Comparison of ENCODE assay signal across 9 mouse cellular contexts in the genomic region with DNA sequence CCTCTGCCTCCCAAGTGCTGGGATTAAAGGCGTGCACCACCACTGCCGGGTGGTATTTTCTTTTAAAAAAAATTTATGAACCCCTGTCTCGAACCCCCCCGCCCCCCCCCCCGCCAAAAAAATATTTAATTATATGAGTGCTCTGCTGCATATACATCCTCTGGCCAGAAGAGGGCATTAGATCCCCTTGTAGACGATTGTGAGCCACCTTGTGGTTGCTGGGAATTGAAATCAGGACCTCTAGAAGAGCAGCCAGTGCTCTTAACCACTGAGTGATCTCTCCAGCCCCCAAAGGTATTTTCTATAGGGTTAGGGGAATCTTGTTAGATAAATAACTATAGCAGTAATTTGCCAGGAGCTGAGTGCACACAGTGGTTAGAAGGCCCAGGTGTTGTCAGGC. TPM values are rescaled to one million over a fixed set of nuclear protein-coding genes. Genes with fewer than 3 reads are reported as not detected.
DNase-seq lines count a peak whose midpoint lies in the region; ATAC-seq and TF ChIP-seq lines count a peak whose summit lies in the region.
"Had no signal": no experiment of that assay in that cellular context is flagged by ENCODE, and none has a peak within 500 bp of the region (broad histone marks: within the 10 kb centered on the region; RNA-seq: fewer than 3 reads in every experiment).

No protein-coding gene starts in this region.

- no peak for ATAC-seq in megakaryocyte, adult 5-6 weeks (ENCODE audit: poor library complexity, severe bottlenecking)

- H3K4me3 ChIP-seq in left cerebral cortex, adult 2 months: no peak overlapping the region
- H3K4me3 ChIP-seq: lung, embryonic 15.5 days had no signal

- DNase-seq in left cerebral cortex, adult 2 months (ENCODE audit: extremely low spot score in 1 of 2, low spot score in 2 of 2): no peak
- DNase-seq in left cerebral cortex, adult 11 months (ENCODE audit: low spot score): no peak
- DNase-seq in NIH3T3 (ENCODE audit: low read depth): peak; percentile 77
- DNase-seq in embryo, embryonic 9.5 days (ENCODE audit: extremely low spot score): peak; percentile 35
- DNase-seq in naive thymus-derived CD4-positive, alpha-beta T cell, adult 2 months (ENCODE audit: low read depth): peak; percentile 84
- DNase-seq in layer of hippocampus, postnatal 14 days (ENCODE audit: low spot score in 2 of 2): no peak
- DNase-seq in right cerebral cortex, postnatal 4 days: no peak

- intact Hi-C loops in left cerebral cortex, adult 2 months (cut with DNase I): loop anchor here (5.0 kb wide), 1 partner anchor 73 kb away; a partner anchor contains a TSS

- peak; percentile 51 for TF ChIP-seq CTCF in left cerebral cortex, adult 2 months (IDR thresholded peaks at IDR 0.05)

- H3K27ac ChIP-seq in left cerebral cortex, adult 2 months: no peak overlapping the region
- H3K27ac ChIP-seq: lung, embryonic 15.5 days had no signal

RNA-seq across cellular contexts. Expression of a gene that starts 2.5 kb away (rescaled TPM):
- total RNA-seq in left cerebral cortex, adult 2 months (2021): 100 to 1,000 TPM; 140 to 146 TPM
- total RNA-seq in layer of hippocampus, postnatal 14 days (2021): 100 to 1,000 TPM; 157 to 159 TPM
- 373 and 400 TPM in 2 replicates for total RNA-seq in megakaryocyte, adult 5-6 weeks (2015)
- 128 and 144 TPM in 2 replicates for total RNA-seq in megakaryocyte, adult 5-6 weeks (2017)

RNA-seq across cellular contexts. Expression of a gene that starts 3.4 kb away (rescaled TPM):
- total RNA-seq in left cerebral cortex, adult 2 months (2021): 1 to 10 TPM; 1.8 to 2.0 TPM
- total RNA-seq in layer of hippocampus, postnatal 14 days (2021): 1 to 10 TPM; 2.5 to 3.1 TPM
- total RNA-seq in megakaryocyte, adult 5-6 weeks (2015): not detected in 2 replicates
- total RNA-seq in megakaryocyte, adult 5-6 weeks (2017): 0.04 TPM in 1 of 2 replicates, not detected in the other

RNA-seq across cellular contexts. Expression of a gene that starts 28.4 kb away (rescaled TPM):
- 1 to 10 TPM; 5.3 to 6.0 TPM for total RNA-seq in left cerebral cortex, adult 2 months (2021)
- 1 to 10 TPM; 4.3 to 4.4 TPM for total RNA-seq in layer of hippocampus, postnatal 14 days (2021)
- total RNA-seq in megakaryocyte, adult 5-6 weeks (2015): 0.91 and 1.5 TPM in 2 replicates
- total RNA-seq in megakaryocyte, adult 5-6 weeks (2017): 0.77 and 0.89 TPM in 2 replicates

RNA-seq across cellular contexts. Expression of a gene that starts 58.0 kb away (rescaled TPM):
- total RNA-seq in left cerebral cortex, adult 2 months (2021): 1 to 10 TPM; 1.3 to 2.1 TPM
- total RNA-seq in layer of hippocampus, postnatal 14 days (2021): 1 to 10 TPM; 3.0 to 3.3 TPM
- 0.13 and 1.5 TPM in 2 replicates for total RNA-seq in megakaryocyte, adult 5-6 weeks (2015)
- total RNA-seq in megakaryocyte, adult 5-6 weeks (2017): 0.26 and 0.53 TPM in 2 replicates

Comparison
In these comparisons a context has a peak if more than half of its experiments do, and no peak if none do; other contexts are left out.
1. DNase-seq: peak in NIH3T3 (single experiment), embryo, embryonic 9.5 days (single experiment) and naive thymus-derived CD4-positive, alpha-beta T cell, adult 2 months (single experiment); none in left cerebral cortex, adult 2 months (0 of 2), left cerebral cortex, adult 11 months (single experiment), layer of hippocampus, postnatal 14 days (0 of 2) and right cerebral cortex, postnatal 4 days (single experiment).